Mouse (Mus musculus) megakaryocyte, embryonic 14.5 days (primary cell): ENCODE results near the gene Eef1akmt1.

Experiments used
- FLI1 ChIP-seq: IDR thresholded peaks from 2 replicates; pipeline ENCODE4 v1.6.1; 2012; ENCODE audit warnings: low read length, inconsistent platforms, mixed read lengths
- GATA1 ChIP-seq: IDR thresholded peaks from 3 replicates; pipeline ENCODE4 v1.6.1; 2012; ENCODE audit warnings: mixed read lengths, low read length, inconsistent platforms, borderline replicate concordance

DNA sequence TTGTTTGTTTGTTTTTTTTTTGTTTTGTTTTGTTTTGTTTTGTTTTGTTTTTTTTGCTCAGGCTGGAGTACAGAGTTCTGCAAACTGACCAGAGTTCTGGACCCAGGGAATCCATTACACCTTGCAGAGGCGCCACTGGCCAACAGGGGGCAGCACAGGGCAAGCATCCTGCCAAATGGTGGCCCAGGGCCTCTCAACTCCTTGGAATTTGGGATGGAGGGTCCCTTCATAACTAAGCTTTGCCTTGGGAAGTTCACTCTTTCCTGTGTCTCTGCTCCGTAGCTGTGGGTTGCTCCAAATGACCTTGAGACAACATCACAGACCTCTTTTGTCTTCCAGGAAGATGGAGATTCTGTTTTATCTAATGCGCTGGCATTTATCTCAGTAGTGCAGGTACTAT lies 38.2 kb downstream of the Eef1akmt1 start:
- TF ChIP-seq GATA1, result no peak
- no peak for TF ChIP-seq FLI1
